Comparison of ENCODE assay signal across 8 mouse cellular contexts in genomic region chr7:127209851-127210250, GRCm38 (mm10). TPM values are rescaled to one million over a fixed set of nuclear protein-coding genes. Genes with fewer than 3 reads are reported as not detected.
DNase-seq lines count a peak whose midpoint lies in the region; ATAC-seq and TF ChIP-seq lines count a peak whose summit lies in the region.
"Had no signal": no experiment of that assay in that cellular context is flagged by ENCODE, and none has a peak within 500 bp of the region (broad histone marks: within the 10 kb centered on the region; RNA-seq: fewer than 3 reads in every experiment).

No protein-coding gene starts in this region.

- peaks cover 38% of the 10 kb centered on the region for H3K79me2 ChIP-seq in myocyte (ENCODE audit: control insufficient read depth, insufficient read depth)

- H3K4me3 ChIP-seq in left cerebral cortex, adult 2 months, result no peak overlapping the region
- H3K4me3 ChIP-seq in forebrain, embryonic 10.5 days, result peak overlapping the region; percentile 94
- no peak overlapping the region; the same call in 1 of the 2 replicates for H3K4me3 ChIP-seq in intestine, embryonic 15.5 days (replicated peaks)
- H3K4me3 ChIP-seq in myocyte, result peak overlapping the region; percentile 60

- H3K27ac ChIP-seq in left cerebral cortex, adult 2 months, result peak overlapping the region; percentile 86
- H3K27ac ChIP-seq in forebrain, embryonic 10.5 days, result peak overlapping the region; percentile 95
- H3K27ac ChIP-seq in intestine, embryonic 15.5 days, result no peak overlapping the region; the same call in 1 of the 2 replicates

- 82% methylated on average over 5 of the region's 5 CpGs for WGBS in forebrain, embryonic 10.5 days
- WGBS in intestine, embryonic 15.5 days, result 72% methylated on average over 5 of the region's 5 CpGs

- TF ChIP-seq POLR2A in myocyte (IDR thresholded peaks at IDR 0.05; ENCODE audit: insufficient read length, low read depth), result no peak

- H3K4me2 ChIP-seq in intestine, embryonic 15.5 days (replicated peaks), result peak overlapping the region; percentile 79
- H3K4me2 ChIP-seq in myocyte (ENCODE audit: low read depth), result peak overlapping the region; percentile 68

- intact Hi-C loops in left cerebral cortex, adult 2 months (cut with DNase I), result no loop called here
- intact Hi-C loops in left cerebral cortex, postnatal 25 days (cut with DNase I), result no loop called here

- H3K27me3 ChIP-seq in forebrain, embryonic 10.5 days (ENCODE audit: poor library complexity, severe bottlenecking), result peaks cover 26% of the 10 kb centered on the region
- H3K27me3 ChIP-seq in intestine, embryonic 15.5 days (replicated peaks), result no peaks in the 10 kb centered on the region
- H3K27me3 ChIP-seq in myocyte (ENCODE audit: control insufficient read depth, insufficient read depth, insufficient read length), result no peaks in the 10 kb centered on the region

- no peak overlapping the region for H3K9ac ChIP-seq in intestine, embryonic 15.5 days

- no peak for ATAC-seq in intestine, embryonic 15.5 days

- no peak overlapping the region for H3ac ChIP-seq in myocyte (ENCODE audit: control insufficient read depth, insufficient read length)

- peaks cover 48% of the 10 kb centered on the region for H3K4me1 ChIP-seq in forebrain, embryonic 10.5 days
- H3K4me1 ChIP-seq in intestine, embryonic 15.5 days (replicated peaks), result peaks cover 25% of the 10 kb centered on the region

- no peaks in the 10 kb centered on the region; the same call in 1 of the 2 replicates for H3K9me3 ChIP-seq in forebrain, embryonic 10.5 days
- H3K9me3 ChIP-seq in intestine, embryonic 15.5 days, result no peaks in the 10 kb centered on the region

- no peak for TF ChIP-seq CTCF in left cerebral cortex, adult 2 months (IDR thresholded peaks at IDR 0.05)

- DNase-seq in left cerebral cortex, adult 2 months (ENCODE audit: extremely low spot score in 1 of 2, low spot score in 2 of 2), result no peak
- no peak for DNase-seq in left cerebral cortex, postnatal 25 days (ENCODE audit: low spot score in 2 of 2)
- no peak for DNase-seq in forebrain, embryonic 10.5 days (ENCODE audit: extremely low spot score, low spot score)
- DNase-seq in cerebellum, postnatal 25 days, result no peak
- no peak for DNase-seq in right cerebral cortex, postnatal 36 days (ENCODE audit: low spot score in 2 of 2)
- DNase-seq: retina, postnatal 1 day had no signal

- H3K36me3 ChIP-seq in forebrain, embryonic 10.5 days (replicated peaks), result peaks cover 16% of the 10 kb centered on the region
- no peaks in the 10 kb centered on the region for H3K36me3 ChIP-seq in intestine, embryonic 15.5 days
- H3K36me3 ChIP-seq in myocyte (ENCODE audit: control insufficient read depth, insufficient read depth), result peaks cover 3% of the 10 kb centered on the region

TF ChIP-seq in myocyte, 11 proteins besides CTCF, POLR2A, EP300 and RAD21:
- TF ChIP-seq CEBPB (IDR thresholded peaks at IDR 0.05; ENCODE audit: insufficient read depth, poor library complexity, severe bottlenecking) (no peak), USF1 (IDR thresholded peaks at IDR 0.05; ENCODE audit: low read depth) (no peak), POLR2AphosphoS2 (IDR thresholded peaks at IDR 0.05; ENCODE audit: insufficient read length, low read depth) (no peak), REST (IDR thresholded peaks at IDR 0.05; ENCODE audit: insufficient read depth, insufficient read length) (no peak), MYOG (IDR thresholded peaks at IDR 0.05; ENCODE audit: control insufficient read depth in 1 of 3, insufficient read depth in 1 of 3, insufficient read length in 2 of 3, low read depth in 2 of 3) (no peak), MAX (IDR thresholded peaks at IDR 0.05; ENCODE audit: low read depth) (no peak), TCF12 (IDR thresholded peaks at IDR 0.05; ENCODE audit: insufficient read depth, poor library complexity, severe bottlenecking) (no peak), E2F4 (IDR thresholded peaks at IDR 0.05; ENCODE audit: insufficient read depth) (no peak), MYOD1 (IDR thresholded peaks at IDR 0.05; ENCODE audit: control insufficient read depth in 1 of 3, insufficient read length in 2 of 3, low read depth in 2 of 3) (no peak), SRF (IDR thresholded peaks at IDR 0.05; ENCODE audit: control insufficient read depth, insufficient read length, low read depth) (no peak), TCF3 (IDR thresholded peaks at IDR 0.05; ENCODE audit: insufficient read length, low read depth) (no peak)

RNA-seq across cellular contexts. Expression of gene Mylpf, which starts 1.2 kb away (rescaled TPM):
- 1 to 10 TPM; 2.7 to 3.3 TPM for total RNA-seq in left cerebral cortex, adult 2 months (2021)
- 1 to 10 TPM; 2.8 to 3.3 TPM for total RNA-seq in left cerebral cortex, postnatal 25 days (2021)
- polyA plus RNA-seq in forebrain, embryonic 10.5 days (2016; fragmentation: Nextera tagmentation; extraction: Ambion mirVana), result 10.7 and 10.8 TPM in 2 replicates
- 15.4 and 21.1 TPM in 2 replicates for polyA plus RNA-seq in intestine, embryonic 15.5 days (2015; fragmentation: Nextera tagmentation; extraction: Ambion mirVana)
- polyA plus RNA-seq in myocyte (2012; fragmentation: generic; extraction: Trizol), result 10,881 TPM

RNA-seq across cellular contexts. Expression of gene Tbc1d10b, which starts 1.6 kb away (rescaled TPM):
- total RNA-seq in left cerebral cortex, adult 2 months (2021), result 100 to 1,000 TPM in 1 of 2 experiments, 10 to 100 TPM in 1; 91.9 to 110 TPM
- 10 to 100 TPM; 90.2 to 97.5 TPM for total RNA-seq in left cerebral cortex, postnatal 25 days (2021)
- 27.3 and 29.2 TPM in 2 replicates for polyA plus RNA-seq in forebrain, embryonic 10.5 days (2016; fragmentation: Nextera tagmentation; extraction: Ambion mirVana)
- polyA plus RNA-seq in intestine, embryonic 15.5 days (2015; fragmentation: Nextera tagmentation; extraction: Ambion mirVana), result 23.2 and 23.6 TPM in 2 replicates
- polyA plus RNA-seq in myocyte (2012; fragmentation: generic; extraction: Trizol), result 62.8 TPM

RNA-seq across cellular contexts. Expression of gene Cd2bp2, which starts 14.0 kb away (rescaled TPM):
- total RNA-seq in left cerebral cortex, adult 2 months (2021), result 10 to 100 TPM; 77.7 to 80.8 TPM
- total RNA-seq in left cerebral cortex, postnatal 25 days (2021), result 10 to 100 TPM; 81.7 to 84.1 TPM
- polyA plus RNA-seq in forebrain, embryonic 10.5 days (2016; fragmentation: Nextera tagmentation; extraction: Ambion mirVana), result 111 and 114 TPM in 2 replicates
- 43.4 and 46.7 TPM in 2 replicates for polyA plus RNA-seq in intestine, embryonic 15.5 days (2015; fragmentation: Nextera tagmentation; extraction: Ambion mirVana)
- 58.3 TPM for polyA plus RNA-seq in myocyte (2012; fragmentation: generic; extraction: Trizol)

RNA-seq across cellular contexts. Expression of gene Zfp553, which starts 23.0 kb away (rescaled TPM):
- total RNA-seq in left cerebral cortex, adult 2 months (2021), result 10 to 100 TPM; 17.8 to 20.5 TPM
- 10 to 100 TPM; 16.9 to 18.6 TPM for total RNA-seq in left cerebral cortex, postnatal 25 days (2021)
- 74.7 and 78.3 TPM in 2 replicates for polyA plus RNA-seq in forebrain, embryonic 10.5 days (2016; fragmentation: Nextera tagmentation; extraction: Ambion mirVana)
- 24.7 and 27.5 TPM in 2 replicates for polyA plus RNA-seq in intestine, embryonic 15.5 days (2015; fragmentation: Nextera tagmentation; extraction: Ambion mirVana)
- polyA plus RNA-seq in myocyte (2012; fragmentation: generic; extraction: Trizol), result 11.4 TPM

RNA-seq across cellular contexts. Expression of gene Sept1, which starts 23.1 kb away (rescaled TPM):
- total RNA-seq in left cerebral cortex, adult 2 months (2021), result 1 to 10 TPM; 3.5 to 6.4 TPM
- 1 to 10 TPM; 3.4 to 3.6 TPM for total RNA-seq in left cerebral cortex, postnatal 25 days (2021)
- 30.3 and 32.3 TPM in 2 replicates for polyA plus RNA-seq in forebrain, embryonic 10.5 days (2016; fragmentation: Nextera tagmentation; extraction: Ambion mirVana)
- polyA plus RNA-seq in intestine, embryonic 15.5 days (2015; fragmentation: Nextera tagmentation; extraction: Ambion mirVana), result 13.8 and 16.0 TPM in 2 replicates
- 2.2 TPM for polyA plus RNA-seq in myocyte (2012; fragmentation: generic; extraction: Trizol)

Comparison
In these comparisons a context has a peak if more than half of its experiments do, and no peak if none do; other contexts are left out.
1. H3K4me3 ChIP-seq: peak in forebrain, embryonic 10.5 days (single experiment) and myocyte (single experiment); none in left cerebral cortex, adult 2 months (single experiment) and intestine, embryonic 15.5 days (single experiment).
2. RNA of gene Mylpf, which starts 1.2 kb away (polyA plus RNA-seq): 10,881 TPM in myocyte (single experiment); 15.4 to 21.1 TPM in intestine, embryonic 15.5 days and 10.7 to 10.8 TPM in forebrain, embryonic 10.5 days; every median in the first group is over 100 times any median in the second.